Mouse (Mus musculus) frontal cortex, adult 2 months (tissue): ENCODE data around the gene Foxd4. TPM values are rescaled to one million over a fixed set of nuclear protein-coding genes. Genes with fewer than 3 reads are reported as not detected.
A peak's percentile ranks its signal among the peaks of the same experiment; 100 is the strongest.

Experiments
- DNase-seq, 2 experiments: peaks; one replicate each; pipeline ENCODE4 v3.0.0; 2022; ENCODE audit warnings: low spot score in 1 of 2; ENCODE audit errors: extremely low spot score in 1 of 2
- polyA plus RNA-seq: library from polyadenylated mRNA; depleted of rRNA; stranded (reverse); fragments of >200 nt; gene quantifications from 2 replicates; pipeline ENCODE4 v1.2.3, GENCODE M21; 2012; rRNA removed

The Foxd4 gene
- polyA plus RNA-seq = not detected in 2 replicates

GRCm38 (mm10) chr19:24900581-24901220 lies at the start of gene Foxd4:
Gene Foxd4, minus strand, starts transcription at chr19:24901197.
- no peak for DNase-seq

- no peak for DNase-seq
Observed at GRCm38 (mm10) chr19:24945521-24946262, 44.7 kb upstream of the Foxd4 start.

- DNase-seq = peak; percentile 7 to 17
Observed at GRCm38 (mm10) chr19:24937084-24937483, 36.1 kb upstream of the Foxd4 start.

- DNase-seq = no peak
Observed at GRCm38 (mm10) chr19:24929041-24929440, 28.0 kb upstream of the Foxd4 start.

- DNase-seq = no peak
Observed at GRCm38 (mm10) chr19:24920866-24921265, 19.9 kb upstream of the Foxd4 start.

- DNase-seq = no peak
Observed at GRCm38 (mm10) chr19:24908385-24909155, 7.6 kb upstream of the Foxd4 start.

- no peak for DNase-seq
Observed at GRCm38 (mm10) chr19:24907655-24908054, 6.7 kb upstream of the Foxd4 start.

GRCm38 (mm10) chr19:24902821-24903220 lies 1.8 kb upstream of the Foxd4 start:
- no peak for DNase-seq

GRCm38 (mm10) chr19:24902256-24902655 lies 1.3 kb upstream of the Foxd4 start:
- DNase-seq = no peak

GRCm38 (mm10) chr19:24901666-24902065 lies 669 bp upstream of the Foxd4 start:
- DNase-seq = no peak

GRCm38 (mm10) chr19:24899578-24900544 lies 1.1 kb downstream of the Foxd4 start:
- DNase-seq = no peak

GRCm38 (mm10) chr19:24898737-24899577 lies 2.0 kb downstream of the Foxd4 start:
- no peak for DNase-seq

GRCm38 (mm10) chr19:24897896-24898736 lies 2.9 kb downstream of the Foxd4 start:
- DNase-seq = no peak

- DNase-seq = no peak
Observed at GRCm38 (mm10) chr19:24897006-24897895, 3.7 kb downstream of the Foxd4 start.

- DNase-seq = no peak
Observed at GRCm38 (mm10) chr19:24896536-24896935, 4.5 kb downstream of the Foxd4 start.

GRCm38 (mm10) chr19:24886888-24887287 lies 14.1 kb downstream of the Foxd4 start:
- DNase-seq = no peak

GRCm38 (mm10) chr19:24885504-24885903 lies 15.5 kb downstream of the Foxd4 start:
- peak; percentile 20 to 80 for DNase-seq
